Mouse (Mus musculus): ENCODE measurements around the gene Smg5. TPM values are rescaled to one million over a fixed set of nuclear protein-coding genes. Genes with fewer than 3 reads are reported as not detected.
"Not testable (repeated sequence)": the region's sequence is repeated elsewhere in the genome, so short reads cannot be mapped to it uniquely, and the experiment has no call there.

Gene Smg5
- polyA plus RNA-seq, 1 experiment from 2014 or later: 63.1 TPM

GRCm38 (mm10) chr3:88359989-88360388 is 23.9 kb downstream of the Smg5 start:
- H3K4me2 ChIP-seq: no peak overlapping the region
- H3K4me1 ChIP-seq: peaks cover 17% of the 10 kb centered on the region
- peaks cover 6% of the 10 kb centered on the region for H3K27me3 ChIP-seq
- WGBS: 62% methylated on average over 3 of the region's 3 CpGs
- ATAC-seq (replicated peaks; ENCODE audit: low FRiP score): no peak
- peak overlapping the region; percentile 0; the same call in 1 of the 2 replicates for H3K27ac ChIP-seq
- no peak overlapping the region for H3K9ac ChIP-seq
- no peaks in the 10 kb centered on the region for H3K9me3 ChIP-seq (replicated peaks)
- peaks cover 83% of the 10 kb centered on the region for H3K36me3 ChIP-seq
- H3K4me3 ChIP-seq (replicated peaks): no peak overlapping the region

GRCm38 (mm10) chr3:88361096-88361495 is 25.0 kb downstream of the Smg5 start:
- Histone ChIP-seq H3K27ac (no peak overlapping the region), H3K27me3 (peaks cover 17% of the 10 kb centered on the region), H3K9me3 (replicated peaks) (no peaks in the 10 kb centered on the region), H3K9ac (no peak overlapping the region), H3K36me3 (peaks cover 72% of the 10 kb centered on the region), H3K4me3 (replicated peaks) (no peak overlapping the region), H3K4me1 (peaks cover 25% of the 10 kb centered on the region), H3K4me2 (no peak overlapping the region)
- 62% methylated on average over 6 of the region's 6 CpGs for WGBS
- no peak for ATAC-seq (replicated peaks; ENCODE audit: low FRiP score)

DNA sequence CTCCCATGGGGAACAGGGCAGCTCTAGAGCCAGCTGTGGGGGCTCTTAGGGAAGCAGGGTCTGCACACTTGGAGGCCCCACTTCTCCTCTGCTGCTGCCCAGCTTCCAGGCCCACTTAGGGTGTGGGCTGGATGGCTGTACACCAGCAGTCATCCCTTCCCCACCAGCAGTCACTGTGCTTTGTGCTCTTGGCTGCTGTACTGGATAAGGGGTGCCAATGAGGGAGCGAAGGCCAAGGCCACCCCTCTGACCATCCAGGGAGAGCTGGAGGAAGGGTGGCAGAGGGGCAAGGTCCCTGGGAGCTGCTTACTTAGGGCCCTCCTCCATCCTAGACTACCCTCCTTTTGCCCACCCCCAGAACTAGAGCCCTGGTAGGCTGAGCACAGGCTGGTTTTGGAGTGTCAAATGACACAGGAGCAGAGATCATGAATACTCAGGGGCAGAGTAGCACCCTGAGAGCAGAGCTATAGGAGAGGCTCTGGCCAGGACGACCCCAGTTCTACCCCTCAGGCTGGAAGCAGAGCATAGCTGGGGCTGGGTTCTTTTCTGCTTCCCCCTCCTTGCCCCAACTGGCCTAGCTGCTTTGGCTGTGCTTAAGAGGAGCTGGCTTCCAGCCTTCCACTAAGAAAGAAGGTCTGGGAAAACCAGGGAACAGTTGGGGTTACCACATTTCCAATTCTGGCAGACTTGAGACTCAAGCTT is 25.7 kb downstream of the Smg5 start:
- Histone ChIP-seq H3K36me3 (peaks cover 65% of the 10 kb centered on the region), H3K9me3 (replicated peaks) (no peaks in the 10 kb centered on the region), H3K4me2 (no peak overlapping the region), H3K27me3 (peaks cover 20% of the 10 kb centered on the region), H3K4me3 (replicated peaks) (no peak overlapping the region), H3K4me1 (peaks cover 25% of the 10 kb centered on the region), H3K27ac (no peak overlapping the region), H3K9ac (no peak overlapping the region)
- WGBS: 72% methylated on average over 2 of the region's 2 CpGs
- ATAC-seq (replicated peaks; ENCODE audit: low FRiP score): no peak

DNA sequence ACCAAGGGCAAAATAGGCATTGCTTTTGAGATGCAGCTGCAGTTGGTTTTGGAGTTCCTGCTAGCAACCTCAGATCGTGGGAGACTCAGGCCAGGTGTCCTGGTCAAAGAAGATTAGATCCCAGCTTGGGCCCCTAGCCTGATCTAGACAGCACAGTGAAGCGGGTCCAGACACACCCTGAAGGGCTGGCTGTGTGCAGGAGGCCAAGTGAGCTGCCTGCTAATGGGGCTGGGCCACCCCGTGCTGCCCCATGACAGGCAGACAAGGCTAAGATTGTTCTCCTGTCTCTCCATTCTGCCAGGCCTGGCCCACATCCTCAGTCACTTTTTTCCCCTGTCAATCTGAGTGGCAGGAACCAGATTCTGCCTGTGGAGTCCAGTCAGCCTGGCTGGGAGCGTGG is 27.6 kb downstream of the Smg5 start:
- Histone ChIP-seq H3K4me3 (replicated peaks) (no peak overlapping the region), H3K9ac (no peak overlapping the region), H3K27me3 (peaks cover 20% of the 10 kb centered on the region), H3K27ac (peak overlapping the region; percentile 66), H3K36me3 (peaks cover 46% of the 10 kb centered on the region), H3K4me1 (peaks cover 28% of the 10 kb centered on the region), H3K9me3 (replicated peaks) (no peaks in the 10 kb centered on the region), H3K4me2 (no peak overlapping the region; the same call in 1 of the 2 replicates)
- no peak for ATAC-seq (replicated peaks; ENCODE audit: low FRiP score)
- WGBS: 65% methylated on average over 4 of the region's 4 CpGs

DNA sequence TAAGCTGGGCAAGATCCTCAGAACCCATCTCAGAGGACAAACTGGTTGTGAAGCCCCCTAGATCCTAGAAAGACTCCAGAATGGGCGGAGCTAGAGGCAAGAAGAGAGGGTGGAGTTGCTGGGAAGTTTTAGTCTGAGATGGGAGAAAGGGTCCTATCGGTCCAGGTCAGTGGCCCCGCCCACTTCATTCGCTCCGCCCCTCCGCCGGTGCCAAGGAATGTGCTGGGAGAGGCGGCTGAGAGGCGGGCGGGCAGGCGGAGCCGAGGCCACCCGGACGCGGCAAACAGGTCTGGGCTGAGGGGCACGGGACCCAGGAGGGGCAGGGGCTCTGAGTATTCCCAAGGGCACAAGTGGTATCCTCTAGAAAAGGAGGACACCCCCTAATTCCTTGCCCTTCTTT is 28.3 kb downstream of the Smg5 start, which contains the start of gene Paqr6:
TSS of gene Paqr6 (plus strand) at position 248 of the 400 bp plus-strand sequence.
- Histone ChIP-seq H3K4me1 (peaks cover 28% of the 10 kb centered on the region), H3K4me3 (replicated peaks) (peak within 1 kb of the TSS; percentile 30), H3K4me2 (peak within 1 kb of the TSS; percentile 52), H3K36me3 (peaks cover 39% of the 10 kb centered on the region), H3K9me3 (replicated peaks) (no peaks in the 10 kb centered on the region), H3K9ac (no peak within 1 kb of the TSS), H3K27me3 (peaks cover 20% of the 10 kb centered on the region), H3K27ac (peak within 1 kb of the TSS; percentile 66)
- ATAC-seq (replicated peaks; ENCODE audit: low FRiP score): peak; percentile 27; the same call in 1 of the 2 replicates
- 1% methylated on average over 16 of the region's 16 CpGs for WGBS

- H3K9me3 ChIP-seq (replicated peaks): peaks cover 9% of the 10 kb centered on the region
- ATAC-seq (replicated peaks; ENCODE audit: low FRiP score): no peak
- peaks cover 20% of the 10 kb centered on the region for H3K27me3 ChIP-seq
- peak overlapping the region; percentile 10; the same call in 1 of the 2 replicates for H3K4me2 ChIP-seq
- no peak overlapping the region for H3K27ac ChIP-seq
- H3K4me1 ChIP-seq: peaks cover 24% of the 10 kb centered on the region
- H3K9ac ChIP-seq: no peak overlapping the region
- H3K4me3 ChIP-seq (replicated peaks): no peak overlapping the region
- peaks cover 24% of the 10 kb centered on the region for H3K36me3 ChIP-seq
- 34% methylated on average over 34 of the region's 34 CpGs for WGBS
Measured at GRCm38 (mm10) chr3:88365705-88366361, 29.8 kb downstream of the Smg5 start.

DNA sequence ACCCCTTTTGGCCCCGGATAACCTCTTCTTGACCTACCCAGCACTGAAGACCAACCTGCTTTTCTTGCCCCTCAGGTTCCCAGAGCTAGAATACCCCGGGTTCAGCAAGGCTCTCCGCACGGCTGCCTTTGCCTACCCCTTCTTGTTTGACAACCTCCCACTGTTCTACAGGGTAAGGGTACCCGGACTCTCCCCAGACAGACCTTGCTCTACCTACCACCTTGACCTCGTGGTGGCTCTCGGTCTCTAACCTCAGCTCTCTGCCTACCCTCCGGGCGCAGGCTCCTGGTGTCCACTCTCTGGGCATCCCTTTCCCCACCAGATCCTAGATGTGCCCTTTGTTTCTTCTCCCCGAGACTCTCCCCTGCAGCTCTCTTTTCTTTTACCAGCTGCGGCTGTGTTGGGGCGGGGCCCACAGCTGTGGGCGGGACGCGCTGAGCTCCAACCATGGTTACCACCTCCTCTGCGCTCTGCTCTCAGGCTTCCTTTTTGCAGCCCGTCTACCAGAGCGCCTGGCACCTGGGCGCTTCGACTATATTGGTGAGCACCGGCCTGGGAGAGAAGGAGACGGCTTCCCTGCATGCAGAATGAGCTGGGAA is 30.9 kb downstream of the Smg5 start:
- Histone ChIP-seq H3K36me3 (peaks cover 13% of the 10 kb centered on the region), H3K27me3 (peaks cover 20% of the 10 kb centered on the region), H3K4me2 (peak overlapping the region; percentile 55), H3K27ac (peak overlapping the region; percentile 56; the same call in 1 of the 2 replicates), H3K4me1 (peaks cover 24% of the 10 kb centered on the region), H3K4me3 (replicated peaks) (peak overlapping the region; percentile 29; the same call in 1 of the 2 replicates)
- WGBS: 4% methylated on average over 21 of the region's 22 CpGs
- H3K9ac ChIP-seq; H3K9me3 ChIP-seq (replicated peaks): not testable (repeated sequence)
- peak; percentile 81 for ATAC-seq (replicated peaks; ENCODE audit: low FRiP score)

GRCm38 (mm10) chr3:88367517-88367916 is 31.5 kb downstream of the Smg5 start:
- peak overlapping the region; percentile 55 for H3K4me2 ChIP-seq
- H3K4me1 ChIP-seq: peaks cover 24% of the 10 kb centered on the region
- H3K27me3 ChIP-seq: peaks cover 20% of the 10 kb centered on the region
- ATAC-seq (replicated peaks; ENCODE audit: low FRiP score); H3K27ac ChIP-seq; H3K9ac ChIP-seq; H3K36me3 ChIP-seq; H3K4me3 ChIP-seq (replicated peaks); H3K9me3 ChIP-seq (replicated peaks): not testable (repeated sequence)
- 59% methylated on average over 3 of the region's 7 CpGs for WGBS

GRCm38 (mm10) chr3:88368511-88368910 is 32.5 kb downstream of the Smg5 start:
- H3K4me3 ChIP-seq (replicated peaks); H3K27ac ChIP-seq; H3K4me2 ChIP-seq; H3K36me3 ChIP-seq; H3K9me3 ChIP-seq (replicated peaks); H3K9ac ChIP-seq; ATAC-seq (replicated peaks; ENCODE audit: low FRiP score): not testable (repeated sequence)
- Histone ChIP-seq H3K4me1 (peaks cover 24% of the 10 kb centered on the region), H3K27me3 (peaks cover 20% of the 10 kb centered on the region)
- 81% methylated on average over 7 of the region's 7 CpGs for WGBS

- not testable (repeated sequence) for H3K4me1 ChIP-seq; H3K36me3 ChIP-seq; H3K27me3 ChIP-seq; H3K27ac ChIP-seq; H3K4me2 ChIP-seq; H3K4me3 ChIP-seq (replicated peaks); H3K9ac ChIP-seq; ATAC-seq (replicated peaks; ENCODE audit: low FRiP score); H3K9me3 ChIP-seq (replicated peaks)
- WGBS: 93% methylated on average over 9 of the region's 9 CpGs
Measured at GRCm38 (mm10) chr3:88372643-88373042, 36.6 kb downstream of the Smg5 start, which contains the start of gene Bglap3. TSS of gene Bglap3 (minus strand) at chr3:88372743.

DNA sequence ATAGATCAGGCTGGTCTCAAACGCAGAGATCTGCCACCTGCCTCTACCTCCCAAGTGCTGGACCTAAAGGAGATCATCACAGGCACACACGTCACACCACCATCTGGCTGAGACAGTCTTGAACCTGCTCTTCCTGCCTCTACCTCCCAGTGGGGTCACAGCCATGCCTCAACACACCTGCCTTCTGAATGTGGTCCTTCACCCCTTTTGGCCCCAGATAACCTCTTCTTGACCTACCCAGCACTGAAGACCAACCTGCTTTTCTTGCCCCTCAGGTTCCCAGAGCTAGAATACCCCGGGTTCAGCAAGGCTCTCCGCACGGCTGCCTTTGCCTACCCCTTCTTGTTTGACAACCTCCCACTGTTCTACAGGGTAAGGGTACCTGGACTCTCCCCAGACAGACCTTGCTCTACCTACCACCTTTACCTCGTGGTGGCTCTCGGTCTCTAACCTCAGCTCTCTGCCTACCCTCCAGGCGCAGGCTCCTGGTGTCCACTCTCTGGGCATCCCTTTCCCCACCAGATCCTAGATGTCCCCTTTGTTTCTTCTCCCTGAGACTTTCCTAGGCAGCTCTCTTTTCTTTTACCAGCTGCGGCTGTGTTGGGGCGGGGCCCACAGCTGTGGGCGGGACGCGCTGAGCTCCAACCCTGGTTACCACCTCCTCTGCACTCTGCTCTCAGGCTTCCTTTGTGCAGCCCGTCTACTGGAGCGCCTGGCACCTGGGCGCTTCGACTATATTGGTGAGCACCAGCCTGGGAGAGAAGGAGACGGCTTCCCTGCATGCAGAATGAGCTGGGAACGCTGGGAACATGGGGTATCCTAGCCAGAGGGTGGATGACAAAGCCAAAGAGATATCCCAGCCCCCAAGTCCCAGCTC is 39.9 kb downstream of the Smg5 start:
- H3K36me3 ChIP-seq; H3K9me3 ChIP-seq (replicated peaks); H3K4me1 ChIP-seq; H3K27me3 ChIP-seq: not testable (repeated sequence)
- H3K27ac ChIP-seq: peak overlapping the region; percentile 85
- H3K4me2 ChIP-seq: peak overlapping the region; percentile 50
- 11% methylated on average over 19 of the region's 19 CpGs for WGBS
- 0 out of 2 replicates have a peak overlapping the region, but pooled peaks have one; percentile 33 for H3K9ac ChIP-seq
- peak; percentile 92 for ATAC-seq (replicated peaks; ENCODE audit: low FRiP score)
- peak overlapping the region; percentile 20 for H3K4me3 ChIP-seq (replicated peaks)
